Mouse (Mus musculus) MEL (cell line): ENCODE data around the gene Man2c1. TPM values are rescaled to one million over a fixed set of nuclear protein-coding genes. Genes with fewer than 3 reads are reported as not detected.

Source experiments
- DNase-seq: peaks from one replicate; pipeline ENCODE4 v3.0.0; 2011; ENCODE audit warnings: low read depth, low spot score
- H3K27ac ChIP-seq: 2 replicates; pipeline ENCODE4 v1.5.1; 2012; ENCODE audit warnings: low read depth, mild to moderate bottlenecking, control low read depth, low read length, moderate library complexity; ENCODE audit not compliant: control insufficient read depth
- H3K27me3 ChIP-seq, 2 experiments: fragments of 150-350 bp in 1 of 2; sonication (generic) in 1 of 2; 2 replicates each; pipeline ENCODE4 v1.6.1; 2012; ENCODE audit warnings: low read length in 2 of 2, mild to moderate bottlenecking in 2 of 2, improper control_type of control experiment in 1 of 2, moderate library complexity in 1 of 2; ENCODE audit not compliant: insufficient read depth in 2 of 2, control insufficient read depth in 1 of 2
- H3K36me3 ChIP-seq, 2 experiments: 2 replicates each; pipeline ENCODE4 v1.6.1; 2012 to 2014; ENCODE audit warnings: low read length in 2 of 2, improper control_type of control experiment in 1 of 2, inconsistent platforms in 1 of 2, mild to moderate bottlenecking in 1 of 2; ENCODE audit not compliant: insufficient read depth in 2 of 2, control insufficient read depth in 1 of 2
- H3K4me1 ChIP-seq, 2 experiments: fragments of 150-350 bp in 1 of 2; sonication (generic) in 1 of 2; 2 replicates each; pipeline ENCODE4 v1.6.1; 2012; ENCODE audit warnings: low read length in 2 of 2, improper control_type of control experiment in 1 of 2, mild to moderate bottlenecking in 1 of 2; ENCODE audit not compliant: insufficient read depth in 2 of 2, control insufficient read depth in 1 of 2
- H3K4me3 ChIP-seq, 2 experiments: fragments of 150-350 bp in 1 of 2; sonication (generic) in 1 of 2; 2 replicates each; pipeline ENCODE4 v1.5.1; 2012; ENCODE audit warnings: low read depth in 2 of 2, low read length in 2 of 2, mild to moderate bottlenecking in 2 of 2, moderate library complexity in 2 of 2, control low read depth in 1 of 2, improper control_type of control experiment in 1 of 2; ENCODE audit not compliant: control insufficient read depth in 1 of 2, insufficient read depth in 1 of 2
- H3K79me2 ChIP-seq: 2 replicates; pipeline ENCODE4 v1.6.1; 2012; ENCODE audit warnings: mild to moderate bottlenecking, low read length, moderate library complexity; ENCODE audit not compliant: control insufficient read depth, poor library complexity, insufficient read depth
- H3K9ac ChIP-seq: 2 replicates; pipeline ENCODE4 v1.6.1; 2012; ENCODE audit warnings: low read depth, mild to moderate bottlenecking, control low read depth, low read length, moderate library complexity; ENCODE audit not compliant: control insufficient read depth, poor library complexity, severe bottlenecking
- H3K9me3 ChIP-seq: fragments of 150-350 bp; sonication (generic); replicated peaks from 2 replicates; pipeline ENCODE4 v1.6.1; 2012; ENCODE audit warnings: mild to moderate bottlenecking, low read length, improper control_type of control experiment, moderate library complexity; ENCODE audit not compliant: insufficient read depth
- BHLHE40 ChIP-seq: IDR thresholded peaks from 2 replicates; pipeline ENCODE4 v1.6.1; 2012; ENCODE audit warnings: low read depth, mild to moderate bottlenecking, inconsistent platforms, low read length, improper control_type of control experiment, borderline replicate concordance
- CHD1 ChIP-seq: IDR thresholded peaks from 2 replicates; pipeline ENCODE4 v1.6.1; 2012; ENCODE audit warnings: low read depth, mild to moderate bottlenecking, inconsistent platforms, low read length, improper control_type of control experiment
- CHD2 ChIP-seq: IDR thresholded peaks from 2 replicates; pipeline ENCODE4 v1.6.1; 2011; ENCODE audit warnings: low read length, improper control_type of control experiment
- CTCF ChIP-seq, 3 experiments: IDR thresholded peaks in 2 of 3; conservative IDR thresholded peaks in 1 of 3; 2 replicates each; pipeline ENCODE4 v1.5.1; 2011 to 2012; ENCODE audit warnings: low read length in 3 of 3, low read depth in 2 of 3, mild to moderate bottlenecking in 2 of 3, improper control_type of control experiment in 1 of 3, inconsistent platforms in 1 of 3, mixed read lengths in 1 of 3, moderate library complexity in 1 of 3; ENCODE audit not compliant: control insufficient read depth in 1 of 3, insufficient read depth in 1 of 3, poor library complexity in 1 of 3, severe bottlenecking in 1 of 3
- E2F4 ChIP-seq: IDR thresholded peaks from 2 replicates; pipeline ENCODE4 v1.6.1; 2011; ENCODE audit warnings: low read depth, low read length, improper control_type of control experiment, borderline replicate concordance
- EP300 ChIP-seq, 2 experiments: IDR thresholded peaks; 2 replicates each; pipeline ENCODE4 v1.6.1; 2011; ENCODE audit warnings: improper control_type of control experiment in 2 of 2, low read length in 2 of 2, low read depth in 1 of 2, mild to moderate bottlenecking in 1 of 2
- ETS1 ChIP-seq: IDR thresholded peaks from 2 replicates; pipeline ENCODE4 v1.6.1; 2012; ENCODE audit warnings: low read depth, mild to moderate bottlenecking, inconsistent platforms, low read length, improper control_type of control experiment, moderate library complexity
- HCFC1 ChIP-seq: IDR thresholded peaks from 2 replicates; pipeline ENCODE4 v1.6.1; 2012; ENCODE audit warnings: low read depth, mild to moderate bottlenecking, inconsistent platforms, low read length, improper control_type of control experiment, moderate library complexity
- JUND ChIP-seq: IDR thresholded peaks from 2 replicates; pipeline ENCODE4 v1.6.1; 2011; ENCODE audit warnings: low read depth, mild to moderate bottlenecking, improper control_type of control experiment, low read length
- MAX ChIP-seq: IDR thresholded peaks from 2 replicates; pipeline ENCODE4 v1.6.1; 2011; ENCODE audit warnings: low read length, improper control_type of control experiment
- MAZ ChIP-seq: IDR thresholded peaks from 2 replicates; pipeline ENCODE4 v1.6.1; 2012; ENCODE audit warnings: low read depth, mild to moderate bottlenecking, inconsistent platforms, low read length, improper control_type of control experiment
- MEF2A ChIP-seq: IDR thresholded peaks from 2 replicates; pipeline ENCODE4 v1.6.1; 2014; ENCODE audit warnings: low read depth, mild to moderate bottlenecking, inconsistent platforms, low read length, improper control_type of control experiment; ENCODE audit not compliant: poor library complexity, insufficient replicate concordance, severe bottlenecking; ENCODE audit errors: extremely low read depth
- MXI1 ChIP-seq: IDR thresholded peaks from 2 replicates; pipeline ENCODE4 v1.6.1; 2011; ENCODE audit warnings: mild to moderate bottlenecking, low read depth, low read length, improper control_type of control experiment
- MYB ChIP-seq: IDR thresholded peaks from 2 replicates; pipeline ENCODE4 v1.6.1; 2011; ENCODE audit warnings: mild to moderate bottlenecking, low read depth, low read length, improper control_type of control experiment
- MYC ChIP-seq: IDR thresholded peaks from 2 replicates; pipeline ENCODE4 v1.6.1; 2011; ENCODE audit warnings: low read depth, mild to moderate bottlenecking, low read length, improper control_type of control experiment, moderate library complexity
- NRF1 ChIP-seq: IDR thresholded peaks from 2 replicates; pipeline ENCODE4 v1.6.1; 2014; ENCODE audit warnings: low read depth, mild to moderate bottlenecking, inconsistent platforms, low read length, improper control_type of control experiment, moderate library complexity; ENCODE audit not compliant: poor library complexity, insufficient read depth, severe bottlenecking
- RCOR1 ChIP-seq: IDR thresholded peaks from 2 replicates; pipeline ENCODE4 v1.6.1; 2012; ENCODE audit warnings: low read depth, mild to moderate bottlenecking, inconsistent platforms, low read length, improper control_type of control experiment
- SMC3 ChIP-seq: IDR thresholded peaks from 2 replicates; pipeline ENCODE4 v1.6.1; 2011; ENCODE audit warnings: low read depth, low read length, improper control_type of control experiment
- TCF12 ChIP-seq: IDR thresholded peaks from 2 replicates; pipeline ENCODE4 v1.6.1; 2014; ENCODE audit warnings: low read depth, mild to moderate bottlenecking, inconsistent platforms, low read length, improper control_type of control experiment, moderate library complexity
- UBTF ChIP-seq: IDR thresholded peaks from 2 replicates; pipeline ENCODE4 v1.6.1; 2012; ENCODE audit warnings: low read depth, mild to moderate bottlenecking, inconsistent platforms, low read length, improper control_type of control experiment, moderate library complexity, borderline replicate concordance; ENCODE audit not compliant: insufficient read depth
- USF1 ChIP-seq: IDR thresholded peaks from 2 replicates; pipeline ENCODE4 v1.6.1; 2014; ENCODE audit warnings: low read depth, mild to moderate bottlenecking, inconsistent platforms, low read length, improper control_type of control experiment, moderate library complexity
- ZC3H11A ChIP-seq: IDR thresholded peaks from 2 replicates; pipeline ENCODE4 v1.6.1; 2012; ENCODE audit warnings: low read depth, mild to moderate bottlenecking, inconsistent platforms, low read length, improper control_type of control experiment
- polyA plus RNA-seq, 2 experiments: library from polyadenylated mRNA; stranded (reverse) in 1 of 2; unstranded in 1 of 2; fragments of >175 nt in 1 of 2; fragments of >200 nt in 1 of 2; gene quantifications; 2 replicates each; pipeline versions ENCODE4 v1.2.1 to v1.2.4; 2012; ENCODE audit warnings: low replicate concordance in 2 of 2, low read depth in 1 of 2; ENCODE audit not compliant: insufficient read length in 2 of 2, insufficient read depth in 1 of 2, missing spikeins in 1 of 2
- total RNA-seq: library from RNA; depleted of rRNA; stranded (reverse); fragments of 300-350 nt; gene quantifications from 2 replicates; pipeline ENCODE4 v1.2.3, GENCODE M21; 2012

Gene Man2c1
- total and polyA plus RNA-seq, 3 experiments, result 32.2 to 73.7 TPM; not detected in 1

DNA sequence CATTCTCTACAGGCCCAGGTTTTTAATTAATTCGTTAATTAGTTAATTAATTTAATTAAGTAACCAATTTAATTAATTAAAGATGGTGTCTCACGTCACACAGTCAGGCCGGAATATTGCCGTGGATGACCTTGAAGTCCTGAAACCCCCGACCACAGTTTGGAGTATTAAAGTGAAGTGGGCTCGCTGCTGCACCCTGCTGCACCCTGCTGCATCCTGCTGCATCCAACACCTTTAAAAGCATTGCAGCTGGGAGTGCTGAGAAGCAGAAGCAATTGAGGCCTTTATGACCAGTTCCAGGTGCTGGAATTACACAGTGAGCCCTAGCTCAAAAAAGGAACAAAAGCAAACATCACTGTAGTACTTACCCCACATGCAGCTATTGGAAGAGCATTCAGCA is 21.8 kb downstream of the Man2c1 start:
- no peaks in the 10 kb centered on the region for H3K9me3 ChIP-seq
- H3K4me3 ChIP-seq, result no peak overlapping the region
- no peak overlapping the region for H3K9ac ChIP-seq
- peaks cover 0 to 2% of the 10 kb centered on the region in 2 experiments; a peak in 1 of 4 replicates for H3K36me3 ChIP-seq
- peaks cover 4% of the 10 kb centered on the region for H3K79me2 ChIP-seq
- H3K4me1 ChIP-seq, result peaks cover 0 to 4% of the 10 kb centered on the region in 2 experiments; a peak in 1 of 4 replicates
- TF ChIP-seq NRF1, result no peak
- TF ChIP-seq JUND, result no peak
- 0 out of 2 replicates have a peak, but pooled peaks have one; percentile 27 for TF ChIP-seq SMC3
- TF ChIP-seq MYC, result no peak
- TF ChIP-seq EP300 (IDR thresholded peaks at IDR 0.05; ENCODE audit: low read depth in 1 of 2, low read length in 2 of 2), result no peak
- TF ChIP-seq UBTF, result no peak
- TF ChIP-seq ZC3H11A, result no peak
- TF ChIP-seq RCOR1, result no peak
- peak in 2 of 3 experiments; percentile 15 to 21; a peak in 3 of 6 replicates for TF ChIP-seq CTCF (IDR thresholded peaks at IDR 0.05 in 2 of 3, conservative IDR thresholded peaks at IDR 0.05 in 1 of 3; ENCODE audit: control insufficient read depth in 1 of 3, insufficient read depth in 1 of 3, low read depth in 2 of 3, low read length in 3 of 3, poor library complexity in 1 of 3, severe bottlenecking in 1 of 3)
- TF ChIP-seq MAZ, result no peak
- no peak for TF ChIP-seq CHD1
- no peak for TF ChIP-seq BHLHE40
- TF ChIP-seq MXI1, result no peak
- TF ChIP-seq USF1, result no peak
- no peak for TF ChIP-seq TCF12
- no peak for TF ChIP-seq HCFC1
- TF ChIP-seq CHD2, result no peak
- no peak overlapping the region for H3K27ac ChIP-seq
- DNase-seq, result no peak
- no peaks in the 10 kb centered on the region for H3K27me3 ChIP-seq

DNA sequence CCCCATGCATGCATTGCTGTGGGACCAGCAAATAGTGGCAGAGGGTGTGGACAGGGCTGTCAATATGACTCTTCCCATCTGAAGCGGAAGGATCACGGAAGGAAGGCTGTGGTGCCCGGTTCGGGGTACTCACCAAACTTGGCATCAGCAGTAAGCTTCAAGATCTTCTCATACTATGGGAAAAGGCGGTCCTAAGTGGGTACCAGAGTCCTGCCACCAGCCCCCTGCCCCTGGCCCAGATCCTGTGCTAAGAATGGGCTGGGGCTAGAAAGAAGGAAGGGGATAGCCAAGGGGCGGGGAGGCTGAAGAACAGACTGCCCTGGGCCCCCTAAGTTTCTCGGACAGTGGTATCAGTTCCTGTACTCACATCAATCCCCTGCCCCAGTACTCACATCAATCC is 25.9 kb downstream of the Man2c1 start:
- no peak overlapping the region for H3K27ac ChIP-seq
- TF ChIP-seq HCFC1, result no peak
- no peak for TF ChIP-seq MEF2A
- no peak for TF ChIP-seq ZC3H11A
- TF ChIP-seq RCOR1, result no peak
- TF ChIP-seq ETS1, result no peak
- TF ChIP-seq MAX, result no peak
- TF ChIP-seq MYB, result no peak
- no peak for TF ChIP-seq TCF12
- TF ChIP-seq EP300 (IDR thresholded peaks at IDR 0.05; ENCODE audit: low read depth in 1 of 2, low read length in 2 of 2), result no peak
- no peak for TF ChIP-seq E2F4
- no peak for TF ChIP-seq SMC3
- no peak for TF ChIP-seq CHD2
- TF ChIP-seq, all 39 proteins: peak for 0
- Histone ChIP-seq H3K4me1 (peaks cover 0 to 14% of the 10 kb centered on the region in 2 experiments; a peak in 2 of 4 replicates), H3K4me3 (no peak overlapping the region), H3K36me3 (peaks cover 0 to 4% of the 10 kb centered on the region in 2 experiments; a peak in 2 of 4 replicates), H3K9ac (no peak overlapping the region), H3K79me2 (peaks cover 7% of the 10 kb centered on the region), H3K9me3 (no peaks in the 10 kb centered on the region), H3K27me3 (no peaks in the 10 kb centered on the region)
- no peak for DNase-seq
